Mouse (Mus musculus) left cerebral cortex, postnatal 25 days (tissue): ENCODE measurements at regions not wholly inside any gene's neighbourhood (a gene's known extent, or its start where the extent isn't known, plus 50 kb on each side); places are given as distances from the start of the nearest gene placed in this dataset.

Experiments used
- DNase-seq, 2 experiments: peaks; one replicate each; pipeline ENCODE4 v3.0.0; 2022; ENCODE audit warnings: low spot score in 2 of 2, mixed read lengths in 1 of 2
- intact Hi-C: fragments of 180-260 bp; cut with DNase I; formaldehyde crosslinking; loops from one replicate; pipeline ENCODE4 v1.15.1; 2025

- intact Hi-C loops, result no loop called here
- no peak for DNase-seq
These were observed 90.1 kb upstream of the Tmem150c start for GRCm38 (mm10) chr5:100249757-100250156.

- intact Hi-C loops, result no loop called here
- DNase-seq, result no peak
These were observed 89.0 kb upstream of the Tmem150c start for GRCm38 (mm10) chr5:100248611-100249010.

- intact Hi-C loops, result loop anchor here (1.0 kb wide), 1 partner anchor 27 kb away; no protein-coding TSS in a partner anchor
- no peak for DNase-seq
These were observed 87.1 kb upstream of the Tmem150c start for GRCm38 (mm10) chr5:100246709-100247108.

GRCm38 (mm10) chr5:100244811-100245210, 85.2 kb upstream of the Tmem150c start:
- intact Hi-C loops, result loop anchor here (5.0 kb wide), 1 partner anchor 78 kb away; no protein-coding TSS in a partner anchor
- DNase-seq, result no peak

- intact Hi-C loops, result loop anchor here (2.0 to 5.0 kb wide), 2 partner anchors 74 to 170 kb away; no protein-coding TSS in a partner anchor
- peak; percentile 40 to 48 for DNase-seq
These were observed 81.3 kb upstream of the Tmem150c start for GRCm38 (mm10) chr5:100240876-100241275.

GRCm38 (mm10) chr5:100239632-100240031, 80.0 kb upstream of the Tmem150c start:
- intact Hi-C loops, result loop anchor here (2.0 to 5.0 kb wide), 2 partner anchors 72 to 169 kb away; no protein-coding TSS in a partner anchor
- peak in 1 of 2 experiments; percentile 33 for DNase-seq

- intact Hi-C loops, result no loop called here
- no peak for DNase-seq
These were observed 78.9 kb upstream of the Tmem150c start for GRCm38 (mm10) chr5:100238287-100239036.

GRCm38 (mm10) chr5:100237674-100238278, 78.2 kb upstream of the Tmem150c start:
- intact Hi-C loops, result no loop called here
- DNase-seq, result no peak

- intact Hi-C loops, result no loop called here
- DNase-seq, result no peak
These were observed 76.7 kb upstream of the Tmem150c start for GRCm38 (mm10) chr5:100236277-100236676.

GRCm38 (mm10) chr5:100232076-100232475, 72.5 kb upstream of the Tmem150c start:
- intact Hi-C loops, result no loop called here
- DNase-seq, result no peak

- DNase-seq, result no peak
- intact Hi-C loops, result no loop called here
These were observed 72.0 kb upstream of the Tmem150c start for GRCm38 (mm10) chr5:100231574-100231973.

GRCm38 (mm10) chr5:100230038-100230437, 70.4 kb upstream of the Tmem150c start:
- no peak for DNase-seq
- intact Hi-C loops, result no loop called here

- intact Hi-C loops, result no loop called here
These were observed 68.3 kb upstream of the Tmem150c start for GRCm38 (mm10) chr5:100227888-100228287.

GRCm38 (mm10) chr5:100226571-100227235, 67.1 kb upstream of the Tmem150c start:
- DNase-seq, result no peak
- intact Hi-C loops, result no loop called here

More at GRCm38 (mm10) chr5:100227888-100228287, 68.3 kb upstream of the Tmem150c start:
- no peak for DNase-seq

GRCm38 (mm10) chr5:100225491-100225890, 65.9 kb upstream of the Tmem150c start:
- no peak for DNase-seq
- intact Hi-C loops, result no loop called here

GRCm38 (mm10) chr5:100224773-100225363, 65.3 kb upstream of the Tmem150c start:
- intact Hi-C loops, result no loop called here

GRCm38 (mm10) chr5:100221005-100221583, 61.5 kb upstream of the Tmem150c start:
- intact Hi-C loops, result no loop called here
- peak in 1 of 2 experiments; percentile 65 for DNase-seq

More at GRCm38 (mm10) chr5:100224773-100225363, 65.3 kb upstream of the Tmem150c start:
- DNase-seq, result no peak

GRCm38 (mm10) chr5:100220320-100220719, 60.7 kb upstream of the Tmem150c start:
- intact Hi-C loops, result no loop called here
- no peak for DNase-seq

GRCm38 (mm10) chr5:100218256-100218851, 58.7 kb upstream of the Tmem150c start:
- no peak for DNase-seq
- intact Hi-C loops, result no loop called here
